Mouse (Mus musculus): ENCODE measurements around the gene Ube2d3.
"Not testable (repeated sequence)": the region's sequence is repeated elsewhere in the genome, so short reads cannot be mapped to it uniquely, and the experiment has no call there.

DNA sequence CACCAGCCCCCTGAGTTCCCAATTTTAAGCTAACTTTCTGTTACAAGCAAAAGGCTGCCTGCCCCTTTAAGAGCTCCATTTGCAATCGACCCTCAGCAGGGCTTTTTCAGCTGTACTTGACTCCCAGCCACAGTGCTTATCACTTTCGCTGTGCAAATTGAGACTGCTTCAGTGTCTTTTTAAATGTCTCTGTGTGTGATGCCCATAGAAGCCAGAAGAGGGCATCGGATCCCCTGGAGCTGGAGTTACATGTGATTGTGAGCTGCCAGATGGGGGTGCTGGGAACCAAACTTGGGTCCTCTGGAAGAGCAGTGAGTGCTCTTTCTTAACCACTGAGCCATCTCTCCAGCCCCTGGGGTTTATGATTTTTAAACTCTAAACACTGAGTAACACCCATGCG, 60.0 kb downstream of the Ube2d3 start:
- not testable (repeated sequence) for TF ChIP-seq CTCF (IDR thresholded peaks at IDR 0.05; ENCODE audit: borderline replicate concordance, insufficient read depth, low read depth, low read length); POLR2A (IDR thresholded peaks at IDR 0.05; ENCODE audit: borderline replicate concordance, insufficient read depth, low read length)

All from cerebellum, adult 2 months (tissue).